Mouse (Mus musculus) heart, postnatal 0 days (tissue): ENCODE results near the gene Slc35f5. TPM values are rescaled to one million over a fixed set of nuclear protein-coding genes. Genes with fewer than 3 reads are reported as not detected.
A peak's percentile ranks its signal among the peaks of the same experiment; 100 is the strongest.

Experiments
- ATAC-seq: fragments of 200-750 bp; cut with Nextera tagmentation; 2 replicates; pipeline ENCODE4 v1.8.0; 2017; ENCODE audit warnings: low read depth, moderate number of reproducible peaks, moderate library complexity; ENCODE audit not compliant: insufficient read depth
- DNase-seq: peaks from one replicate; pipeline ENCODE4 v3.0.0-alpha.2; 2016; ENCODE audit warnings: low spot score
- H3K27ac ChIP-seq: fragments of 300-500 bp; sonication (generic); 2 replicates; pipeline ENCODE4 v1.5.1; 2014; ENCODE audit warnings: low read depth, mild to moderate bottlenecking
- H3K27me3 ChIP-seq: fragments of 300-500 bp; sonication (generic); 2 replicates; pipeline ENCODE4 v1.6.1; 2014; ENCODE audit warnings: low read length, mixed read lengths; ENCODE audit not compliant: control insufficient read depth, insufficient read depth
- H3K36me3 ChIP-seq: fragments of 300-500 bp; sonication (generic); replicated peaks from 2 replicates; pipeline ENCODE4 v1.6.1; 2014; ENCODE audit warnings: low read length, mixed read lengths; ENCODE audit not compliant: control insufficient read depth, insufficient read depth
- H3K4me1 ChIP-seq: fragments of 300-500 bp; sonication (generic); 2 replicates; pipeline ENCODE4 v1.6.1; 2014; ENCODE audit warnings: antibody characterized with exemption; ENCODE audit not compliant: control insufficient read depth, insufficient read depth
- H3K4me2 ChIP-seq: fragments of 300-500 bp; sonication (generic); 2 replicates; pipeline ENCODE4 v1.6.1; 2014; ENCODE audit warnings: low read depth, mild to moderate bottlenecking, low read length, moderate library complexity
- H3K4me3 ChIP-seq: fragments of 300-500 bp; sonication (generic); 2 replicates; pipeline ENCODE4 v1.5.1; 2014; ENCODE audit warnings: low read depth, low read length
- H3K9ac ChIP-seq: fragments of 300-500 bp; sonication (generic); replicated peaks from 2 replicates; pipeline ENCODE4 v1.6.1; 2014; ENCODE audit warnings: low read depth, low read length, mixed read lengths
- H3K9me3 ChIP-seq: fragments of 300-500 bp; sonication (generic); replicated peaks from 2 replicates; pipeline ENCODE4 v1.6.1; 2016; ENCODE audit warnings: low read length; ENCODE audit not compliant: control insufficient read depth
- CTCF ChIP-seq: IDR thresholded peaks from 2 replicates; pipeline ENCODE4 v1.5.1; 2016; ENCODE audit warnings: antibody characterized with exemption, control low read depth, low read depth
- EP300 ChIP-seq: IDR thresholded peaks from 2 replicates; pipeline ENCODE4 v1.6.1; 2016; ENCODE audit warnings: antibody characterized with exemption, low read depth
- WGBS: fragments of 180-500 bp; shearing (Covaris S2); extraction: QIAGEN DNeasy Blood & Tissue Kit; methylation state at CpG from one replicate; pipeline ENCODE4 v1.1.7; 2014; 5-methylcytosine and 5-hydroxymethylcytosine counted together
- polyA plus RNA-seq: library from polyadenylated mRNA; unstranded; fragments of >200 nt; fragmentation: Nextera tagmentation; extraction: Ambion mirVana; gene quantifications from 2 replicates; pipeline ENCODE4 v1.2.1, GENCODE M21; 2015
- total RNA-seq: library from RNA; depleted of rRNA; stranded (reverse); fragments of >200 nt; gene quantifications from 2 replicates; pipeline ENCODE4 v1.2.3, GENCODE M21; 2014; ENCODE audit warnings: low replicate concordance

The Slc35f5 gene
- total and polyA plus RNA-seq, 2 experiments from 2014 or later = 78.8 to 80.8 TPM

DNA sequence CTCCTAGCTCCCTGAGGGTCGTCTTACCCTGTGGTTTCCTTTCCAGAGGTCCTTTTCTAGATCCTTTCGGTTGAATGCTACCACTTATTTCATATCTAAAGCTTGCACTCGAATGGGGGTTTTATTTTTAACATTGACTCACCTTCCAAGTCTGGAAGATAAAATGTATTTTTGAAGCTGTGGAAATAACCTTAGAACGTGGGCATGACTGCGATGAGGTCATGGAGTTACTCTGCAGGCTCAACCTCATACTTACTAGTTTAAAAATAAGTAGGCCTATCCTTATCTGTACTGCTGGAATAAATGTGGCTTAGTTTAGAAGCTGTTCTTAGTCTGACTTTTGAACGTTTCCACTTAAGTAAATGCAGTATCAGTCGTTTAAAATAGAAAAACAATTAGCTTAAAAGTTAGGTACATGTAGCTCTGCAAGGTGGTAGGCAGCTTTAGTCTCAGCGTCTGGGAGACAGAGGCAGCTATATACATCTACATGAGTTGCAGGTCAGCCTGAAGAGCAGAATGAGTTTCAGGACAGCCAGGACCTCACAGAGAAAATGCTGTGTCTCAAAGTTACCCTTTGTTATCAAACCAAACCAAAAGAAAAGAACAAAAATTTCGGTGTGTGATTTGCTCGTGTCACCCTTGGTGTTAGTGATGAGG is 15.2 kb downstream of the Slc35f5 start:
- ATAC-seq (peak; percentile 96), DNase-seq (peak; percentile 91)
- peak overlapping the region; percentile 45; the same call in 1 of the 2 replicates for H3K9ac ChIP-seq
- H3K4me2 ChIP-seq = no peak overlapping the region
- H3K27me3 ChIP-seq = no peaks in the 10 kb centered on the region
- H3K27ac ChIP-seq = peak overlapping the region; percentile 99
- H3K4me3 ChIP-seq = no peak overlapping the region
- 28% methylated on average over 10 of the region's 10 CpGs for WGBS
- H3K9me3 ChIP-seq = no peaks in the 10 kb centered on the region
- H3K4me1 ChIP-seq = peaks cover 24% of the 10 kb centered on the region
- peak; percentile 69 for TF ChIP-seq EP300
- no peak for TF ChIP-seq CTCF
- H3K36me3 ChIP-seq = peaks cover 82% of the 10 kb centered on the region

DNA sequence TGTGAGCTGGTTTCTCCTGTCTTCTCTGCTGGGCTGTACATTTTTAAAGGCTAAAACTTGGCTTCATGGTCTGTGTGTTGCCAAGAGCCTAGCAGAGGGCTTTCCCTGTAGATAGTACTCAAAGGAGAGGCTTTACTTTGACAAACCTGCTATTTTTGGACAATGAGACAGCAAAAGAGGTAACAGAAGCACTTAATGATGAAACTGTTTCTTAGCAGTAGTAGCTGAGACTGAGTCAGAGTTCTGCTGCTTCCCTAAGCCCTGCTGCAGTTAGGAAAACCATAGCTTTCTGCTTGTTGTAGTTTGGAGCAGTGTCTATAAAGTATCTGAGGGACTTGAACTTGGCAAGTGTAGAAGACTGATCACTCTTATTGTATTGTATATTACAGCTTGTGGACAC is 16.6 kb downstream of the Slc35f5 start:
- TF ChIP-seq CTCF (no peak), EP300 (no peak)
- DNase-seq (no peak), ATAC-seq (no peak)
- Histone ChIP-seq H3K4me2 (no peak overlapping the region), H3K36me3 (peaks cover 82% of the 10 kb centered on the region), H3K27ac (peak overlapping the region; percentile 99), H3K9me3 (no peaks in the 10 kb centered on the region), H3K4me1 (peaks cover 24% of the 10 kb centered on the region), H3K9ac (no peak overlapping the region), H3K4me3 (no peak overlapping the region), H3K27me3 (no peaks in the 10 kb centered on the region)

DNA sequence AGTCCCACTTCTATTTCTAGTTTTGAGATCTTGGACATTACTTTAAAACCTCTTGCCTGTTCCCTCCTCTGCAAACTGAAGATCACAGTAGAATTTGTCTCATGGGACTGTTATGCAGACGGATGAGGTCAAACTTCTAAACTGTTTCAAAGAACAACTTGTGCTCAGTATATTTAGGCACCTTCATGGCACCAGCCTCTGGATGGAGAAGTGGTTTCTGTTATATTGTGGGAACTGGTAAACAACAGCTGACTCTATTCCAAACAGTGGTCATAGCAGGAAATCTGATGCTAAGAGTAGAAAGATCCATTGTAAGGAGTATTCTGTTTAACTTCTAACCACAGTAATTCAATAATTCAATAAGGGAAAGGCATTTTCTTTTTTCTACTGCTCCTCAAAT is 17.7 kb downstream of the Slc35f5 start:
- Histone ChIP-seq H3K27me3 (no peaks in the 10 kb centered on the region), H3K36me3 (peaks cover 75% of the 10 kb centered on the region), H3K27ac (peak overlapping the region; percentile 57), H3K4me3 (no peak overlapping the region), H3K9ac (no peak overlapping the region), H3K4me2 (no peak overlapping the region), H3K9me3 (no peaks in the 10 kb centered on the region), H3K4me1 (peaks cover 24% of the 10 kb centered on the region)
- DNase-seq (peak; percentile 24), ATAC-seq (peak; percentile 12; the same call in 1 of the 2 replicates)
- no peak for TF ChIP-seq CTCF
- TF ChIP-seq EP300 = no peak
- 51% methylated on average over 1 of the region's 1 CpGs for WGBS

DNA sequence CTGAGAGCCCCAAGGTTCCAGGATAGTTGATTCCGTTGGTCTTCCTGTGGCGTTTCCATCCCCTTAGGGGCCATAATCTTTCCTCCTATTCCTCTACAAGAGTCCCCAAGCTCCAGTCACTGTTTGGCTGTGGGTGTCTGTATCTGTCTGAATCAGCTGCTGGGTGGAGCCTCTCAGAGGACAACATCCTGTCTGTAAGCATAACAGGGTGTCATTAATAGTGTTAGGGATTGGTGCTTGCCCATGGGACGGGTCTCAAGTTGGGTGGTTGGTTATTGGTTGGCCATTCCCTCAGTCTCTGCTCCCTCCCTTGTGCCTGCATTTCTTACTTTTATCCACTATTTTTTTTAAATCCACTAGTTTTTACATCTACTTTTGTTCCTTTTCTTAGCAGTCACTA is 20.7 kb downstream of the Slc35f5 start:
- no peak overlapping the region for H3K4me2 ChIP-seq
- H3K36me3 ChIP-seq = peaks cover 68% of the 10 kb centered on the region
- ATAC-seq (no peak), DNase-seq (no peak)
- H3K4me3 ChIP-seq = no peak overlapping the region
- no peaks in the 10 kb centered on the region for H3K9me3 ChIP-seq
- no peaks in the 10 kb centered on the region for H3K27me3 ChIP-seq
- WGBS = 93% methylated on average over 3 of the region's 3 CpGs
- H3K27ac ChIP-seq = no peak overlapping the region
- no peak for TF ChIP-seq CTCF
- TF ChIP-seq EP300 = no peak
- peaks cover 16% of the 10 kb centered on the region for H3K4me1 ChIP-seq
- no peak overlapping the region for H3K9ac ChIP-seq

DNA sequence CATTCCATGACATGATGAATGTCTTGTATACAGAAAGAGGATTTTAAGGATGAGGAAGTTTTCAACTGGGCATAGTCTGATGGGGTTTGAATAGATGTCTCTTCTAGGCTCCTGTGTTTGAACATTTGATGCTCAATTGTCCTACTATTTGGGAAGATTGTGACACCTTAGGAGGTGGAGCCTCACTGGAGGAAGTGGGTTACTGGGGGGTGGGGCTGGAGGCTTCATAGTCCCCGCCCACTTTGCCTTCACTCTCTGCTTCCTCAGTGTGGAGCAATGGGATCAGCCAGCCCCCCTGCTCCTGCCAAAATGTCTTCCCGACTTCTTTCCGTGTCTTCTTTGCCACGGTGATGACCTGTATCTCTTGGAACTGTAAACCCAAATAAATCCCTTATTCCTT is 43.2 kb downstream of the Slc35f5 start:
- 67% methylated on average over 4 of the region's 4 CpGs for WGBS
- Histone ChIP-seq H3K27ac (no peak overlapping the region), H3K4me1 (no peaks in the 10 kb centered on the region), H3K36me3 (no peaks in the 10 kb centered on the region), H3K4me3 (no peak overlapping the region), H3K4me2 (no peak overlapping the region), H3K9ac (no peak overlapping the region), H3K27me3 (no peaks in the 10 kb centered on the region), H3K9me3 (peaks cover 16% of the 10 kb centered on the region)
- no peak for ATAC-seq
- DNase-seq = no peak
- TF ChIP-seq EP300 (no peak), CTCF (no peak)
